Mouse (Mus musculus) intestine, embryonic 15.5 days (tissue): Measurements from ENCODE around the gene Vmp1. TPM values are rescaled to one million over a fixed set of nuclear protein-coding genes. Genes with fewer than 3 reads are reported as not detected.

Source experiments
- ATAC-seq: fragments of 200-750 bp; cut with Nextera tagmentation; 2 replicates; pipeline ENCODE4 v1.8.0; 2017; ENCODE audit warnings: moderate TSS enrichment, moderate library complexity
- H3K27ac ChIP-seq: fragments of 300-500 bp; sonication (generic); 2 replicates; pipeline ENCODE4 v1.5.1; 2015; ENCODE audit warnings: mild to moderate bottlenecking, inconsistent platforms
- H3K27me3 ChIP-seq: fragments of 300-500 bp; sonication (generic); replicated peaks from 2 replicates; pipeline ENCODE4 v1.6.1; 2015; ENCODE audit warnings: inconsistent platforms
- H3K36me3 ChIP-seq: fragments of 300-500 bp; sonication (generic); 2 replicates; pipeline ENCODE4 v1.6.1; 2015; ENCODE audit warnings: inconsistent platforms
- H3K4me1 ChIP-seq: fragments of 300-500 bp; sonication (generic); replicated peaks from 2 replicates; pipeline ENCODE4 v1.6.1; 2015; ENCODE audit warnings: inconsistent platforms
- H3K4me2 ChIP-seq: fragments of 300-500 bp; sonication (generic); replicated peaks from 2 replicates; pipeline ENCODE4 v1.6.1; 2015; ENCODE audit warnings: mild to moderate bottlenecking, inconsistent platforms
- H3K4me3 ChIP-seq: fragments of 300-500 bp; sonication (generic); replicated peaks from 2 replicates; pipeline ENCODE4 v1.5.1; 2015; ENCODE audit warnings: inconsistent platforms
- H3K9ac ChIP-seq: fragments of 300-500 bp; sonication (generic); 2 replicates; pipeline ENCODE4 v1.6.1; 2015; ENCODE audit warnings: inconsistent platforms
- H3K9me3 ChIP-seq: fragments of 300-500 bp; sonication (generic); 2 replicates; pipeline ENCODE4 v1.6.1; 2016; ENCODE audit warnings: inconsistent platforms
- WGBS: fragments of 180-500 bp; shearing (Covaris S2); methylation state at CpG from one replicate; pipeline ENCODE4 v1.1.7; 2015; 5-methylcytosine and 5-hydroxymethylcytosine counted together
- polyA plus RNA-seq: library from polyadenylated mRNA; unstranded; fragments of >200 nt; fragmentation: Nextera tagmentation; extraction: Ambion mirVana; gene quantifications from 2 replicates; pipeline ENCODE4 v1.2.1, GENCODE M21; 2015

Vmp1 gene
- polyA plus RNA-seq, 1 experiment from 2014 or later: 168 TPM

DNA sequence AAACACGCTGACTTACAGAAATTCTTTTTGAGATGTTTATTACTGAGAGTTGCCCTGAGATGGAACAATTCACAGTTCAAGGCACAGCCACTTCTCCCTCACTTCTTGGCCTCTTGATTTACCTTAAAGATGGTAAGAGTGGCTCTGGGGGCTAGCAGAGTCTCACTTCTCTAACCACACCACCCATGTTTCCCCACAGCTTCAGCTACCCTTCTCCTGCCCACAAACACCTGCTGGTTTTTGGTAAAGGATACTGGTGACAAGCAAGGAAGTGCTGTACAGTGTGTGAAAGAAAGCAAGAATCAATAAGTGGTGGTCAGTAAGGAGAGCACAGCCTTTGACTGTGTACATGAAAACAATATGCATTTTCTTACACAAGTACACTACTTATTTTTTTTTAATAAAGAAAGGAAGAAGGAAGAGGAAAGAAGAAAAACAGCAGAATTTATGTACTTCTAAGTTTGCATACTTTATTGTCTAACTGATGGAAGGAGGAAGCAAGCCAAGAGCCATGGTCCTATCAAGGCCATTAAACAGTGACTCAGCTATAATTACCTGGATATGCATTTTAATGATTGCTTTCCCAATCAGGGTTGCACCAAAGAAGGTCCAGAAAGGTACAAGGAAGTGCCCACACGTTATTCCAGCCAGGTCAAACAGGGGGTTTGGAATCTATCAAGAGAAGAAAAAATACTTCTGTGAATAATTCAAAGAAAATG, 76.9 kb downstream of the Vmp1 start:
- no peaks in the 10 kb centered on the region for H3K9me3 ChIP-seq
- ATAC-seq: peak; percentile 71
- no peaks in the 10 kb centered on the region for H3K27me3 ChIP-seq
- H3K36me3 ChIP-seq: 0 out of 2 replicates have a peak, but pooled peaks cover 3% of the 10 kb centered on the region
- 0 out of 2 replicates have a peak, but pooled peaks cover 5% of the 10 kb centered on the region for H3K4me1 ChIP-seq
- H3K27ac ChIP-seq: peak overlapping the region; percentile 38; the same call in 1 of the 2 replicates
- H3K9ac ChIP-seq: no peak overlapping the region
- H3K4me3 ChIP-seq: no peak overlapping the region
- H3K4me2 ChIP-seq: no peak overlapping the region
- WGBS: 76% methylated on average over 2 of the region's 2 CpGs

DNA sequence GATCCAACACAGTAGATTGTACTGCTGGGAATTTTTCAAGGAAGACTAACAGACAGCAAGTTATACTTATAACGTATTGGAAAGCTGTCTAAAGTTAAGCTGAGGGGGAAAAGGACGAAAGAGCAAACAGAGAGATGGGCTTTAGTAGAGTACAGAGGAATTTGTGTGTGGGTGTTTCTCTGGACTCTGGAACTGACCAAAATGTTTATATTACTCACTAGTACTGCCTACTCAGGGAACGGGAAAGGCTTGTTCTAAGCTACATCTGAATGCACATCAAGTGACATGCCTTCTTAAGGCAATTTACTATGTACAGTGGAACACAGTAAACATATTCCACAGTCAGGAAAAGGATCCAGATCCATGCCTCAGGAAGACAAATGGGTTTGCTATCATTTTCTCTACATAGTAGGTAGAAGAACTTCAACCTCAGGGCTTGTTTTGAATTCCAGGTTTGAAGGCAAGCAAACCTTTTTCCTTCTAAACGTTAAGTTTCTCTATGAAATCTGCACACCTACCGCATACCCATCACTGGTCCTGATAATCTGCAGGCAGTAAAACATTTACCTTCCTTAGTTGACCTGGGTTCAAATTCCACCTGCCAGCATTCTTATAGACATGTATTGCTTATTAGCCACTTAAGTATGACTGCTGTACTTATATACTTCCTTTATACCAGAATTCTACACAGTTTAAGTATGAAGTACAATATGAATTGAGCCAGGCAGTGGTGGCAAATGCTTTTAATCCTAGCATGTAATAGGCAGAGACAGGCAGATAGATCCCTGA, 78.7 kb downstream of the Vmp1 start:
- Histone ChIP-seq H3K4me2 (no peak overlapping the region), H3K27me3 (no peaks in the 10 kb centered on the region), H3K9me3 (no peaks in the 10 kb centered on the region), H3K4me3 (no peak overlapping the region), H3K4me1 (0 out of 2 replicates have a peak, but pooled peaks cover 5% of the 10 kb centered on the region), H3K9ac (no peak overlapping the region), H3K36me3 (no peaks in the 10 kb centered on the region), H3K27ac (peak overlapping the region; percentile 23; the same call in 1 of the 2 replicates)
- 42% methylated on average over 5 of the region's 5 CpGs for WGBS
- peak; percentile 59; the same call in 1 of the 2 replicates for ATAC-seq

DNA sequence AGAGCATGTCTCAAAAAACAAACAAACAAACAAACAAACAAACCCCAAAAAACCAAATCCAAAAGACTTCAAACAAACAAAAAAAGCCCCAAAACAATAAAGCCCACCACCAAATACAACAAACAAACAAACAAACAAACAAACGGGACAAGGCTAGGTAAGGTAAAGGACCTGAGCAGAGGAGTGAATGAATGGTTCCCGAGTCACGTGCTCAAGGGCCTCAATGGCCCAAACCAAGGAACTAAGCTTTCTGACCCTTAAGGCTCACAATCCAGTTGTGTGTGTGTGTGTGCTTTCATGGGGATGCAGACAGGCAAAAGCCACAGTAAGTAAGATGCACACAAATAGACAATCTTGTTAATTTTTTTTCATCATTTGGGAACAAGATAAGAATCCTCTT, 79.3 kb downstream of the Vmp1 start:
- Histone ChIP-seq H3K4me1 (0 out of 2 replicates have a peak, but pooled peaks cover 5% of the 10 kb centered on the region), H3K27ac (0 out of 2 replicates have a peak overlapping the region, but pooled peaks have one; percentile 23), H3K27me3 (no peaks in the 10 kb centered on the region), H3K9ac (no peak overlapping the region), H3K4me3 (no peak overlapping the region), H3K36me3 (no peaks in the 10 kb centered on the region), H3K9me3 (no peaks in the 10 kb centered on the region), H3K4me2 (no peak overlapping the region)
- WGBS: 89% methylated on average over 3 of the region's 3 CpGs
- no peak for ATAC-seq

DNA sequence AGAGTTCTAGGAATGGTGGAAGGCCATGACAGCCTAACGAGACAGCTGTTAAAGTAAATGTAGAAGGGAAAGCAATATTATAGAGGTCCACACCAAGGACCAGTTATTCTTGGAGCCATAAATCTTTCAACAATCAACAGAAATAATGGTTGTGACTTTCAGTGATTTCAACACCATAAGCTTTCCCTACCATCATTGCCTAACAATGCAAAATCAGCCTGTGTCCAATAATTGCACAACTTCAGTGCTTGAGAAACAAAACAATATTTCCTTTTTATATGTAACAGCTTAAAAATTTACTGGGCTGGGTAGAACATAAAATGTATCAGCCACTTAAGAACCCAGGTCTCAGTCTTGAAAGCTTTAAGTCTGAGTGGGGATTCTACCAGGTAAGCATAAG, 79.9 kb downstream of the Vmp1 start:
- H3K4me2 ChIP-seq: no peak overlapping the region
- no peaks in the 10 kb centered on the region for H3K9me3 ChIP-seq
- H3K36me3 ChIP-seq: no peaks in the 10 kb centered on the region
- ATAC-seq: no peak
- no peak overlapping the region for H3K9ac ChIP-seq
- 0 out of 2 replicates have a peak, but pooled peaks cover 5% of the 10 kb centered on the region for H3K4me1 ChIP-seq
- H3K4me3 ChIP-seq: no peak overlapping the region
- no peaks in the 10 kb centered on the region for H3K27me3 ChIP-seq
- H3K27ac ChIP-seq: no peak overlapping the region
- WGBS: 80% methylated on average over 1 of the region's 1 CpGs

DNA sequence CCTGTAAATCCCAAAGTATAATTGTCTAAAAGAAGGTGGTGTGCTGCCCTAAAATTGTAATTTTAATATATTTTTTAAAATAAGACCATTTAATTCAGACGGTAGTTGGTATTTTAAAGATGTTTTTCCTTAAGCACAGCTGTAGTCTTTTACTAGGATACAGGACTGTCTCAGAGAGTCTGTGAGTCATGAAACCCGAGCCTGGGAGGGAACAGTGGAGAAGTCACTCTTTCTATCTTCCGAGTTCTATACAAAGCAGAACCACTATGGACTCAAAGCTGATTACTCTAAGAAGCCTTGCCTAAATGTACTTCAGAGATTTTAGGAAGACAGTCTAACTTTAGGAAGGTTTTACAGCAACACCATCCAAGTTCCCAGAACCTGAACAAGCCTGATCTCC, 81.5 kb downstream of the Vmp1 start:
- no peak overlapping the region for H3K27ac ChIP-seq
- H3K27me3 ChIP-seq: no peaks in the 10 kb centered on the region
- WGBS: 49% methylated on average over 3 of the region's 3 CpGs
- ATAC-seq: no peak
- H3K36me3 ChIP-seq: no peaks in the 10 kb centered on the region
- H3K4me1 ChIP-seq: 0 out of 2 replicates have a peak, but pooled peaks cover 5% of the 10 kb centered on the region
- no peak overlapping the region for H3K9ac ChIP-seq
- no peak overlapping the region for H3K4me3 ChIP-seq
- no peaks in the 10 kb centered on the region for H3K9me3 ChIP-seq
- no peak overlapping the region for H3K4me2 ChIP-seq

DNA sequence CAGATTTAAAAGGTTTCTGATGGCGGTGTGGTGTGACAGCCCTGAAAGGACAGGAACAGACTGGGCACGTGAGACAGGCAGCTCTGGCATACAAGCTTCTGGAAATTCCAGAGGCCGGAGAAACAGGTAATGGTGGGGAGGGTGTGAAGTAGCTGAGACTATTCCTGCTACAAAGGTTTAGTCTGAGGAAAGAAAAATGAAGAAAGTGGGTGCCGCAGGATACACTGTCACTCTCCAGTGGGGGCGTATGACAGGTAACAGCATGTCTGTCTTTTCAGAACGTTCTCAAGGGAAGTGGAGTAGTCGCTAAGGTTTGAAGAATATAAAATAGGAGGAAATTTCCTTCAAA, 83.5 kb downstream of the Vmp1 start:
- no peaks in the 10 kb centered on the region for H3K36me3 ChIP-seq
- H3K4me1 ChIP-seq: 0 out of 2 replicates have a peak, but pooled peaks cover 5% of the 10 kb centered on the region
- H3K27ac ChIP-seq: no peak overlapping the region
- no peaks in the 10 kb centered on the region for H3K27me3 ChIP-seq
- H3K9me3 ChIP-seq: no peaks in the 10 kb centered on the region
- no peak overlapping the region for H3K4me3 ChIP-seq
- H3K9ac ChIP-seq: no peak overlapping the region
- no peak for ATAC-seq
- 91% methylated on average over 7 of the region's 7 CpGs for WGBS
- H3K4me2 ChIP-seq: no peak overlapping the region

DNA sequence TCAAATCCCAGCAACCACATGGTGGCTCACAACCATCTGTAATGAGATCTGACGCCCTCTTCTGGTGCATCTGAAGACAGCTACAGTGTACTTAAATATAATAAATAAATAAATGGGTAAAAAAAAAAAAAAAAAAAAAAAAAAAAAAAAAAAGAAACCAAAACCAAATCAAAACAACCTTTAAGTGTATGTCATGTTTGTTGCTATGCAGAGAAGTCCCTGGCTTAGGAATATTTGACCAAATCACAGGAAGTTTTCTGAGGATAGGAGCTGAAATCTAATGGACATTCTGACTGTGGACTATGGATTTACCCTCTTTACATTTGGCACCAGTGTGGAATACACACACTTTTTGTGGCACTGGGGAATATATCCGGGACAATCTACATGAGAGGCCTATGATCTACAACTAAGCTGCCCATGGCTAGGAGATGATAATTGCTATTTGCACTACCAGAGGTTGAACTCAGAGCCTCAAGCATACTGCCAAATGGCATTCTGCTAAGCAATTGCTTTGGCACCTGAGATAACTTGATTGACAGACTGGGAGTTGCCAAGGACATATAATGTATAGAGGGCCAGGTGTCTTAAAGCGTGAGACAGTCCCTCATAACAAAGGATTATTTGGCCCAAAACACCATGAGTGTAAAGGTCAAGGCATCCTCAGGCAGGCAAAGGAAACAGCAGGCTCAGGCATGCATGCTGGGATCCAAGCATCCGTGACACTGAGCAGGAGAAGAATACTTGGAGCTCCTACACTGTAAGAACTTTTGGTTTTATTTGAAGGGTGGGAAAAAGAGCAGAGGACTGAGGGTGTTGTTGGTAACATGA, 84.0 kb downstream of the Vmp1 start:
- no peak for ATAC-seq
- 81% methylated on average over 4 of the region's 4 CpGs for WGBS
- no peak overlapping the region for H3K4me3 ChIP-seq
- no peak overlapping the region for H3K4me2 ChIP-seq
- H3K9ac ChIP-seq: no peak overlapping the region
- no peaks in the 10 kb centered on the region for H3K4me1 ChIP-seq
- no peaks in the 10 kb centered on the region for H3K36me3 ChIP-seq
- H3K27ac ChIP-seq: no peak overlapping the region
- no peaks in the 10 kb centered on the region for H3K9me3 ChIP-seq
- no peaks in the 10 kb centered on the region for H3K27me3 ChIP-seq

DNA sequence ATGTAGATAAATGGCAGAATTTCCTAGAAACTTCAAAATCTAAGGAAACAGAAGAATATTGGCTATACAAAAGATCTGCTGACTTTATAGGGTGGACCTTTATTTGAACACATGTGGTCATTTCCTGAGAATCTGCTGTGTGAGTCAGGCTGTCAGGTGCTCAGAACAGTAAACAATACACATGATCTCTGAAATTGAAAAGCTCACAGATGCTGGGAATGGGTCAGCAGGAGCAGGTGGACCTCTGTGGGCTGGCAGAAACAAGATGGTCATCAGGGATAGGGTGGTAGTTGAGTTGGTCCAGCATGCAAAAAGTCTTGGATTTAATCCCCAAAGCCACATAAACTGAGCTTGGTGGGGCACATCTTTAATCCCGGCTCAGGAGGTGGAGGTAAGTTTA, 85.1 kb downstream of the Vmp1 start:
- Histone ChIP-seq H3K9me3 (no peaks in the 10 kb centered on the region), H3K27me3 (no peaks in the 10 kb centered on the region), H3K36me3 (no peaks in the 10 kb centered on the region), H3K4me3 (no peak overlapping the region), H3K9ac (no peak overlapping the region), H3K27ac (no peak overlapping the region), H3K4me2 (no peak overlapping the region), H3K4me1 (no peaks in the 10 kb centered on the region)
- ATAC-seq: no peak
- WGBS: 92% methylated on average over 1 of the region's 1 CpGs

DNA sequence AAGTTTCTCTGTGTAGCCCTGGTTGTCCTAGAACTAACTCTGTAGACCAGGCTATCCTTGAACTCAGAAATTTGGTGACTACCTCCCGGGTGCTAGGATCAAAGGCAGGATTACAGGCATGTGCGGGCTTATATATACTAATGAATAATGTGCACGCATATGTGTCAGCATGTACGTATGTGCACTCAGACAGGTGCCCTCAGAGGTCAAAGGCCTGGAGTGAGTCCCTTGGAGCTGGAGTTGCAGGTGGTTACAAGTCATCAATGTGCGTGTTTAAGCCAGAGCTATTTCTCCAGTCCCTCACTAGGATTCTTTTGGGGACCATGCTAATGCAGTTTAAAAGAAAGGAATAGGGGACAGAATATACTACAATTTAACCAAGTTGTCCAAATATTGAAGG, 85.5 kb downstream of the Vmp1 start:
- Histone ChIP-seq H3K4me2 (no peak overlapping the region), H3K27me3 (no peaks in the 10 kb centered on the region), H3K36me3 (no peaks in the 10 kb centered on the region), H3K4me3 (no peak overlapping the region), H3K4me1 (no peaks in the 10 kb centered on the region), H3K9me3 (no peaks in the 10 kb centered on the region), H3K27ac (no peak overlapping the region), H3K9ac (no peak overlapping the region)
- WGBS: 90% methylated on average over 5 of the region's 5 CpGs
- ATAC-seq: no peak

DNA sequence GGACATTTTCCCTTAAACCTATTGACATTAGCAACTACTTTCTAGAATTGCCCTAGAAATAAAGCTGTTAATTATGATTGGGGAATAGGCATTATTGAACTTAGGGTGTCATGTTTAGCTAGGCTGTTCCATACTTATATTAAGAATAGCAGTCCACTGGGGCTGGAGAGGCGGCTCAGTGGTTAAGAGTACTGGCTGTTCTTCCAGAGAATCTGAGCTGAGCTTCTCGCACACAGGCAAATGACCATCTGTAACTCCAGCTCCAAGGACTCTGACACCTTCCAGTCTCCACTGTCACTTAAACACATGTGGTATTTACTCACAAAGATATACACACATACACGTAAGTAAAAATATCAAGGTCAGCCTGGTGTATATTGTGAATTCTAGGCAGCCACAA, 86.7 kb downstream of the Vmp1 start:
- WGBS: 84% methylated on average over 3 of the region's 3 CpGs
- no peaks in the 10 kb centered on the region for H3K4me1 ChIP-seq
- H3K9me3 ChIP-seq: no peaks in the 10 kb centered on the region
- H3K9ac ChIP-seq: no peak overlapping the region
- no peak overlapping the region for H3K27ac ChIP-seq
- no peaks in the 10 kb centered on the region for H3K27me3 ChIP-seq
- no peaks in the 10 kb centered on the region for H3K36me3 ChIP-seq
- no peak overlapping the region for H3K4me2 ChIP-seq
- H3K4me3 ChIP-seq: no peak overlapping the region
- ATAC-seq: no peak

DNA sequence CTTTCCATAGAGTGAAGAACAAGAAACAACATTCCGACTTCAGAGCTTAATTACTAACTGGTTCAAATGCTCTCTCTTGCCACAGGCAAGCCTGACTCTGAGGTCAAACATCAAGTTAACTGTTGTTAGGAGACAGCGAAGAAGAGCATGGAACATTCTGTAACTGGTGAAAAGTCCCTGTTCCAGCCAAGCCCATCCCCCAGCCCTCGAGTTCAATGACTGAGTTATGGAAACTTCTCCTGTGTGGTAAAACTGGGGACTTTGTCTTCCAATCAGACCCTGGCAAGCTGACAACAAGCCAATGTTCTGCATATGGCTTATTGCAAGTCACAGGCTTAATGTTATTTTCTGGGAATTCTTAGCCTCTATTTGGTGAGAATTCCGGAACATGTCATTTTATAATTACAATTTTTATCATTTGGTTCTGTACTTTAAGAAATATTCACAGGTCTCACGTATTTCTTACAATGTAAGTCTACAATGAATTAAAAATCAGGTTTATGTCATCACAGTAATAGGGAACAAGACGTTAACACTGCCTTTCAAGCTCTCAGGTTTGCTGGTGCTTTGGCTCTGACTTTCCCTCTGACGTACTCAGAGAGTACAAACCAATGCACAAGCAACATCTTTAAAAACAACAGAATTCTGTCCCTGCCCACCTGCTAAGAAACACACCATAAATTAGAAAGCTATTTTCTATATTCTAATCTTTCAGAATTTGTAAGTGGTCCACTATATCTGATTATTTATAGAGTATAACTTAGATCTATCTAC, 87.3 kb downstream of the Vmp1 start:
- Histone ChIP-seq H3K4me3 (no peak overlapping the region), H3K9ac (no peak overlapping the region), H3K9me3 (no peaks in the 10 kb centered on the region), H3K36me3 (no peaks in the 10 kb centered on the region), H3K27me3 (no peaks in the 10 kb centered on the region), H3K4me2 (no peak overlapping the region), H3K27ac (no peak overlapping the region), H3K4me1 (no peaks in the 10 kb centered on the region)
- no peak for ATAC-seq
- 83% methylated on average over 7 of the region's 7 CpGs for WGBS
